ENCODE assay signal across 25 mouse cellular contexts in genomic region chr7:115766316-115766715, GRCm38 (mm10).
"Had no signal": no experiment of that assay in that cellular context is flagged by ENCODE, and none has a peak within 500 bp of the region (broad histone marks: within the 10 kb centered on the region; RNA-seq: fewer than 3 reads in every experiment).

No protein-coding gene starts in this region.

- H3K27ac ChIP-seq: gastrocnemius, adult 2 months; heart, embryonic 10.5 days; hindbrain, embryonic 10.5 days; hindbrain, embryonic 12.5 days; hindbrain, embryonic 14.5 days; intestine, embryonic 15.5 days; layer of hippocampus, adult 2 months; left cerebral cortex, adult 2 months; limb, embryonic 10.5 days; limb, embryonic 12.5 days had no signal

- H3K4me3 ChIP-seq: gastrocnemius, adult 2 months; heart, embryonic 10.5 days; heart, embryonic 12.5 days; hindbrain, embryonic 10.5 days; hindbrain, embryonic 12.5 days; intestine, embryonic 15.5 days; layer of hippocampus, adult 2 months; left cerebral cortex, adult 2 months; limb, embryonic 10.5 days; limb, embryonic 12.5 days had no signal

- H3K9me3 ChIP-seq: heart, embryonic 10.5 days; heart, embryonic 12.5 days; hindbrain, embryonic 10.5 days; hindbrain, embryonic 12.5 days; intestine, embryonic 15.5 days; limb, embryonic 10.5 days; limb, embryonic 12.5 days had no signal

- H3K27me3 ChIP-seq: heart, embryonic 12.5 days; hindbrain, embryonic 12.5 days; intestine, embryonic 15.5 days; limb, embryonic 12.5 days had no signal

- H3K4me2 ChIP-seq: heart, embryonic 12.5 days; hindbrain, embryonic 12.5 days; hindbrain, embryonic 14.5 days; intestine, embryonic 15.5 days; limb, embryonic 12.5 days had no signal

- H3K36me3 ChIP-seq: heart, embryonic 10.5 days; heart, embryonic 12.5 days; hindbrain, embryonic 10.5 days; hindbrain, embryonic 12.5 days; intestine, embryonic 15.5 days; limb, embryonic 10.5 days; limb, embryonic 12.5 days had no signal

- ATAC-seq: hindbrain, embryonic 16.5 days; inflammation-experienced regulatory T-cells, adult 6 months; intestine, embryonic 15.5 days; intestine, postnatal 0 days had no signal

- DNase-seq: gastrocnemius, adult 2 months; gastrocnemius, postnatal 10 days; gastrocnemius, postnatal 25 days; heart, adult 18-20 months; heart, postnatal 10 days; heart, postnatal 4 days; kidney, adult 18-20 months; kidney, adult 8-10 months; kidney, postnatal 10 days; kidney, postnatal 25 days; kidney, postnatal 4 days; liver had no signal

- H3K4me1 ChIP-seq: heart, embryonic 10.5 days; hindbrain, embryonic 10.5 days; hindbrain, embryonic 12.5 days; intestine, embryonic 15.5 days; limb, embryonic 10.5 days had no signal

- H3K9ac ChIP-seq: heart, embryonic 12.5 days; hindbrain, embryonic 12.5 days; hindbrain, embryonic 14.5 days; intestine, embryonic 15.5 days; limb, embryonic 12.5 days had no signal
